Mouse (Mus musculus): ENCODE measurements around the gene Tpp2.
"Not testable (repeated sequence)": the region's sequence is repeated elsewhere in the genome, so short reads cannot be mapped to it uniquely, and the experiment has no call there.

Tpp2 gene

GRCm38 (mm10) chr1:44022656-44023055 is 89.2 kb downstream of the Tpp2 start:
- DNase-seq, result no peak

- DNase-seq, result no peak
Observed at GRCm38 (mm10) chr1:44027651-44028050, 94.2 kb downstream of the Tpp2 start.

GRCm38 (mm10) chr1:44032213-44032612 is 98.8 kb downstream of the Tpp2 start:
- no peak for DNase-seq

DNA sequence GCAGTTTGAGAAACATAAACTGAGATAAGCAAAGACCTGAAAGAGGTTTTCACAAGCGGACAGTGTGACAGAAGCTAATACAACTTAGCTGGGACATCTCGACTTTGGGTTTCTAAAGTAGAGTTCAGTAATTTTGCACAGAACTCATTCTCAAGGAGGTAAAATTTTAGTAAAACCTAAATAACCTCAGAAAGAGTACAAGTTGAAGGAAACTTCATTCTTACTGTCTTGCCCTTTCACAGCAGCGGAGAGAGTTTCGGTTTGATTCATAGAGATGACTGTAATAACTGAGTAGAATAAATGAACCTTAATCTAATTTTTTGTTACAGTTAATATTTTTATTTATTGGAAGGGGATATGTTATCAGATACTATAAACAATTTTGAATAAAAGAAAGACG is 99.5 kb downstream of the Tpp2 start:
- DNase-seq, result no peak

GRCm38 (mm10) chr1:44041797-44042554 is 108.5 kb downstream of the Tpp2 start:
- DNase-seq, result peak; percentile 78 to 79

GRCm38 (mm10) chr1:44042555-44042915 is 109.1 kb downstream of the Tpp2 start:
- no peak for DNase-seq

DNA sequence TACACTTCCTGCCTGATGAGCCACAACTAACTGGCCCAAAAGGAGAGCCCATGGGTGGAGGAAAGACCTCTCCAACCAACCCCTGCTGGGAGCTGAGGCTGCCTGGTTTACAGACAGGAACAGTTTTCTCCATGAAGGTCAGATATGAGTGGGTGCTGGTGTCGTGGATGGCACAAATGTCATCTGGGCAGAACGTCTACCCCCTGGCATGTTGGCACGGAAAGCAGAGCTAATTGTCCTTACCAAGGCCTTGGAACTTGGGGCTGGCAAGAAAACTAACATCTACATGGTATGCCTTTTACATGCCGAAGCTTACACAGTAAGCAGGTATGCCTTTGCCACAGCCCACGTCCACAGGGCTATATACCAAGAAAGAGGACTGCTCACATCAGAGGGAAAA is 112.2 kb downstream of the Tpp2 start:
- not testable (repeated sequence) for DNase-seq

GRCm38 (mm10) chr1:44046556-44046955 is 113.1 kb downstream of the Tpp2 start:
- no peak for DNase-seq

All from cerebellum, postnatal 10 days (tissue).